Mouse (Mus musculus) bone marrow macrophage, adult 2 months (primary cell): ENCODE data around the gene Zfyve21.

ENCODE experiments used
- CTCF ChIP-seq: IDR thresholded peaks from 2 replicates; pipeline ENCODE4 v1.5.1; 2012; ENCODE audit warnings: low read depth, mild to moderate bottlenecking, low read length, moderate library complexity
- POLR2A ChIP-seq: IDR thresholded peaks from 2 replicates; pipeline ENCODE4 v1.6.1; 2012; ENCODE audit warnings: mild to moderate bottlenecking, low read depth, low read length, borderline replicate concordance

- TF ChIP-seq POLR2A (no peak), CTCF (no peak)
These were observed 37.8 kb downstream of the Zfyve21 start for GRCm38 (mm10) chr12:111851745-111852144.
